Mouse (Mus musculus) heart, embryonic 16.5 days (tissue): ENCODE results near the gene Banf1. TPM values are rescaled to one million over a fixed set of nuclear protein-coding genes. Genes with fewer than 3 reads are reported as not detected.
"Not testable (repeated sequence)": the region's sequence is repeated elsewhere in the genome, so short reads cannot be mapped to it uniquely, and the experiment has no call there.

Source experiments
- ATAC-seq: fragments of 200-750 bp; cut with Nextera tagmentation; replicated peaks from 2 replicates; pipeline ENCODE4 v1.8.0; 2017; ENCODE audit warnings: moderate number of reproducible peaks; ENCODE audit not compliant: insufficient read depth, low FRiP score; ENCODE audit errors: extremely low read depth
- H3K27ac ChIP-seq: fragments of 300-500 bp; sonication (generic); 2 replicates; pipeline ENCODE4 v1.5.1; 2014; ENCODE audit warnings: mild to moderate bottlenecking, low read length, control low read depth, moderate library complexity
- H3K27me3 ChIP-seq: fragments of 300-500 bp; sonication (generic); 2 replicates; pipeline ENCODE4 v1.6.1; 2014; ENCODE audit warnings: low read length, mixed read lengths; ENCODE audit not compliant: control insufficient read depth, insufficient read depth
- H3K36me3 ChIP-seq: fragments of 300-500 bp; sonication (generic); 2 replicates; pipeline ENCODE4 v1.6.1; 2014; ENCODE audit not compliant: control insufficient read depth, insufficient read depth
- H3K4me1 ChIP-seq: fragments of 300-500 bp; sonication (generic); 2 replicates; pipeline ENCODE4 v1.6.1; 2014; ENCODE audit warnings: low read length, mixed read lengths; ENCODE audit not compliant: control insufficient read depth, insufficient read depth
- H3K4me2 ChIP-seq: fragments of 300-500 bp; sonication (generic); 2 replicates; pipeline ENCODE4 v1.6.1; 2014; ENCODE audit warnings: low read depth, mild to moderate bottlenecking, control low read depth, low read length
- H3K4me3 ChIP-seq: fragments of 300-500 bp; sonication (generic); 2 replicates; pipeline ENCODE4 v1.5.1; 2014; ENCODE audit warnings: mild to moderate bottlenecking, control low read depth, low read length
- H3K9ac ChIP-seq: fragments of 300-500 bp; sonication (generic); 2 replicates; pipeline ENCODE4 v1.6.1; 2014; ENCODE audit warnings: low read length, control low read depth
- H3K9me3 ChIP-seq: fragments of 300-500 bp; sonication (generic); replicated peaks from 2 replicates; pipeline ENCODE4 v1.6.1; 2016; ENCODE audit warnings: low read length; ENCODE audit not compliant: control insufficient read depth
- WGBS: fragments of 180-500 bp; shearing (Covaris S2); extraction: QIAGEN DNeasy Blood & Tissue Kit; methylation state at CpG from one replicate; pipeline ENCODE4 v1.1.7; 2014; 5-methylcytosine and 5-hydroxymethylcytosine counted together
- polyA plus RNA-seq: library from polyadenylated mRNA; unstranded; fragments of >200 nt; fragmentation: Nextera tagmentation; extraction: Ambion mirVana; gene quantifications from 2 replicates; pipeline ENCODE4 v1.2.1, GENCODE M21; 2015

Banf1 gene
- polyA plus RNA-seq, 1 experiment from 2014 or later, result 465 TPM

DNA sequence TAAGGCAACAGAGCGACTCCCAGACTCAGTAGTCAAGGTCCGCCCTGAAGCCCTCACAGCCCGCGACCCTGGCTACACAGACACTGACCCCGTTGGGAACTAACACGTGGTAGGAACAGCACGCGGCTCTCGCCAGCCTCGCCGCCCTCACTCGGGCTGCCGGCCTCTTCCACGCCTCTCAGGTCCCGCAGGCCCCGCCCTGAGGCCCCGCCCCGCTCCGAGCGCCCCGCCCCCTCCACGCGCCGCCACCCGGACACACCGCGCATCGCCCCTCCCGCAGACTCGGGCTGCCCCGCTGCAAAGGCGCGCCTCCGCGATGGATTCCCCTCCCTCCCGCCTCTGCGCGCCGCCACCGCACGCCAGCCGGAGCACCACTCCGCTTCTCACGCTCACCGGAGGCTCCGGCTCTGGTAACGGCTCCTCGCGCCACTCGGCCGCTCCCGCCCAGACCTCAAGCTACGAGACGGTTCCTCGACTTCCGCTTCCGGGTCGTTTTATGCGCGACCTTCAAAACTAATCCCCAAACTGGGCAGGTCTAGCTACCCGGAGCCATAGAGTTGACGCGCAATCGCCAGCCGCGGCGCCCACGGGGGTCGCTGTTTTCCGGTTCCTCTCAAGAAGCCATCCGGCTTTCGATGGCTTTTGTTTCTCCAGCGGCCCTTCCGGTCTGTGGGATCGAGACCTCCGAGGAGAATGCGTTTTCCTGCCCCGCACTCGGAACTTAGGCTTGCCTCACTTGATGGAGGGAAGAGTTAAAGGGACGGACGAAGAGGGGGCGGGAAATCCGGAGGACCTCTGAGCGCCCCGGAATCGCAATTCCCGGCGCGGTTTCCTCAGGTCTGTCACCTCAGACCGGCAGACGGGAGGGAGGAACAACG is 554 bp downstream of the Banf1 start, which contains the start of gene Eif1ad:
TSS of gene Eif1ad (plus strand) at position 567 of the 878 bp plus-strand sequence.
- no peaks in the 10 kb centered on the region for H3K27me3 ChIP-seq
- H3K4me1 ChIP-seq, result peaks cover 20% of the 10 kb centered on the region
- no peaks in the 10 kb centered on the region for H3K9me3 ChIP-seq
- H3K27ac ChIP-seq, result peak within 1 kb of the TSS; percentile 98
- peaks cover 34% of the 10 kb centered on the region for H3K36me3 ChIP-seq
- H3K4me2 ChIP-seq, result peak within 1 kb of the TSS; percentile 98
- peak within 1 kb of the TSS; percentile 90 for H3K9ac ChIP-seq
- under 1% methylated on average over 78 of the region's 92 CpGs for WGBS
- H3K4me3 ChIP-seq, result peak within 1 kb of the TSS; percentile 99
- ATAC-seq, result peak; percentile 91

GRCm38 (mm10) chr19:5365751-5366150 is 1.2 kb downstream of the Banf1 start:
- H3K9ac ChIP-seq, result peak overlapping the region; percentile 90
- H3K27me3 ChIP-seq, result no peaks in the 10 kb centered on the region
- peaks cover 30% of the 10 kb centered on the region for H3K36me3 ChIP-seq
- peak overlapping the region; percentile 98 for H3K27ac ChIP-seq
- ATAC-seq, result no peak
- H3K4me3 ChIP-seq, result peak overlapping the region; percentile 99
- 16% methylated on average over 11 of the region's 11 CpGs for WGBS
- H3K9me3 ChIP-seq, result no peaks in the 10 kb centered on the region
- H3K4me1 ChIP-seq, result peaks cover 20% of the 10 kb centered on the region
- H3K4me2 ChIP-seq, result peak overlapping the region; percentile 98

DNA sequence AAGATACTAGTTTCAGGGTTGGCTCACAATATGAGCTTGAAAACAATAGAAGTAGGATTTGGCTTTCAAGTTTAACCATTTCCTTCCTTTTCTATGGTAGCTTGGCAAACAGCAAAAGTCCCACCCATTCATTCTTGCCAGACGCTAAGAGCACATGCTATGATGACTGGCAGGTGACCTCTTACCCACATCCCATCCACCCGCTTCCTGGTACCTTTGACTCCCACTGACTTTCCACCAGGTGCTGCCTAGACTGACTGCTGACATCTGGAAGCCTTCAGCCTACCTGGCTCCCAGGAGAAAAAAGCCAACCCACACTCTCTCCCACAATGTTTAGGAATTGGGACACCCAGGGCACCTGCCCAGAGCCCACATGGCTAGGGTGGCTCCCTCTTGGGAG is 2.8 kb downstream of the Banf1 start:
- Histone ChIP-seq H3K27me3 (no peaks in the 10 kb centered on the region), H3K4me3 (no peak overlapping the region), H3K36me3 (peaks cover 16% of the 10 kb centered on the region), H3K27ac (no peak overlapping the region), H3K4me2 (no peak overlapping the region), H3K9ac (no peak overlapping the region), H3K4me1 (peaks cover 20% of the 10 kb centered on the region), H3K9me3 (no peaks in the 10 kb centered on the region)
- ATAC-seq, result no peak
- WGBS, result 80% methylated on average over 2 of the region's 2 CpGs

GRCm38 (mm10) chr19:5362186-5362585 is 4.8 kb downstream of the Banf1 start:
- Histone ChIP-seq H3K27me3 (no peaks in the 10 kb centered on the region), H3K4me1 (peaks cover 10% of the 10 kb centered on the region), H3K36me3 (peaks cover 8% of the 10 kb centered on the region), H3K9me3 (no peaks in the 10 kb centered on the region), H3K9ac (0 out of 2 replicates have a peak overlapping the region, but pooled peaks have one; percentile 30), H3K27ac (peak overlapping the region; percentile 48; the same call in 1 of the 2 replicates), H3K4me2 (no peak overlapping the region), H3K4me3 (no peak overlapping the region)
- no peak for ATAC-seq
- WGBS, result 81% methylated on average over 2 of the region's 2 CpGs

DNA sequence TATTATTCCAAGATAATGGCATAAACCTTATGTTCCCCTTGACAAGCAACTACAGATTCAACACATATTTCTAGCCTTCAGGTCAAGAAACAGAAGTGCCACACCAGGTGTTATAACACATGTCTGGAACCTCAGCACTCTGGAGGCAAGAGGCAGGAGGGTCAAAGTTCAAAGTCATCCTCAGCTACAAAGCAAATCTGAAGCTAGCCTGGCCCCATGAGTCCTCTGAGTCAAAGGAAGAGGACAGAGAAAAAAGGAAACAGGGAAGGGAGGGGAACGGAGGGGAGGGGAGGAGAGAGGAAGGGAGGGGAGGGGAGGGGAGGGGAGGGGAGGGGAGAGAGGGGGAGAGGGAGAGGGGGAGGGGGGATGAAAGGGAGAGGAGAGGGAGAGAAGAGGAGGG is 10.9 kb downstream of the Banf1 start:
- no peak overlapping the region for H3K4me3 ChIP-seq
- H3K4me1 ChIP-seq, result no peaks in the 10 kb centered on the region
- H3K9ac ChIP-seq, result no peak overlapping the region
- no peaks in the 10 kb centered on the region for H3K27me3 ChIP-seq
- no CpG with 5 or more reads among the region's 1 CpGs for WGBS
- H3K4me2 ChIP-seq, result no peak overlapping the region
- ATAC-seq, result no peak
- H3K27ac ChIP-seq, result no peak overlapping the region
- no peaks in the 10 kb centered on the region for H3K9me3 ChIP-seq
- H3K36me3 ChIP-seq, result no peaks in the 10 kb centered on the region

GRCm38 (mm10) chr19:5353609-5354008 is 13.4 kb downstream of the Banf1 start:
- H3K36me3 ChIP-seq, result no peaks in the 10 kb centered on the region
- no peak overlapping the region for H3K27ac ChIP-seq
- ATAC-seq, result no peak
- 57% methylated on average over 2 of the region's 2 CpGs for WGBS
- H3K4me2 ChIP-seq, result no peak overlapping the region
- no peak overlapping the region for H3K9ac ChIP-seq
- H3K4me1 ChIP-seq, result peaks cover 5% of the 10 kb centered on the region
- no peak overlapping the region for H3K4me3 ChIP-seq
- no peaks in the 10 kb centered on the region for H3K27me3 ChIP-seq
- no peaks in the 10 kb centered on the region for H3K9me3 ChIP-seq

- peak within 1 kb of the TSS; percentile 74 for H3K9ac ChIP-seq
- not testable (repeated sequence) for H3K36me3 ChIP-seq, ATAC-seq, H3K9me3 ChIP-seq, H3K4me1 ChIP-seq, H3K27me3 ChIP-seq, H3K27ac ChIP-seq
- 64% methylated on average over 6 of the region's 6 CpGs for WGBS
- H3K4me2 ChIP-seq, result peak within 1 kb of the TSS; percentile 89
- peak within 1 kb of the TSS; percentile 55 for H3K4me3 ChIP-seq
Measured at GRCm38 (mm10) chr19:5349502-5349873, 17.5 kb downstream of the Banf1 start, which contains the start of gene Cst6. Gene Cst6 (minus strand): TSS chr19:5349574.

- 4% methylated on average over 34 of the region's 34 CpGs for WGBS
- no peak overlapping the region for H3K27ac ChIP-seq
- peak; percentile 44; the same call in 1 of the 2 replicates for ATAC-seq
- peak overlapping the region; percentile 74 for H3K9ac ChIP-seq
- peaks cover 10% of the 10 kb centered on the region for H3K4me1 ChIP-seq
- H3K4me2 ChIP-seq, result peak overlapping the region; percentile 89
- no peaks in the 10 kb centered on the region for H3K36me3 ChIP-seq
- H3K27me3 ChIP-seq, result no peaks in the 10 kb centered on the region
- no peaks in the 10 kb centered on the region for H3K9me3 ChIP-seq
- peak overlapping the region; percentile 55 for H3K4me3 ChIP-seq
Measured at GRCm38 (mm10) chr19:5348526-5349501, 18.2 kb downstream of the Banf1 start.
